Mouse (Mus musculus) embryo, embryonic 9.5 days (tissue): ENCODE data around the gene Celf5.

ENCODE experiments used
- DNase-seq: peaks from one replicate; pipeline ENCODE4 v3.0.0-alpha.2; 2017; ENCODE audit errors: extremely low spot score

Gene Celf5

GRCm38 (mm10) chr10:81414682-81415081 is 67.8 kb downstream of the Celf5 start:
- DNase-seq: no peak

GRCm38 (mm10) chr10:81413310-81414261 is 68.9 kb downstream of the Celf5 start:
- DNase-seq: no peak

- DNase-seq: no peak
Observed at GRCm38 (mm10) chr10:81412586-81413309, 69.8 kb downstream of the Celf5 start.

- DNase-seq: no peak
Observed at GRCm38 (mm10) chr10:81411471-81412400, 70.8 kb downstream of the Celf5 start.

DNA sequence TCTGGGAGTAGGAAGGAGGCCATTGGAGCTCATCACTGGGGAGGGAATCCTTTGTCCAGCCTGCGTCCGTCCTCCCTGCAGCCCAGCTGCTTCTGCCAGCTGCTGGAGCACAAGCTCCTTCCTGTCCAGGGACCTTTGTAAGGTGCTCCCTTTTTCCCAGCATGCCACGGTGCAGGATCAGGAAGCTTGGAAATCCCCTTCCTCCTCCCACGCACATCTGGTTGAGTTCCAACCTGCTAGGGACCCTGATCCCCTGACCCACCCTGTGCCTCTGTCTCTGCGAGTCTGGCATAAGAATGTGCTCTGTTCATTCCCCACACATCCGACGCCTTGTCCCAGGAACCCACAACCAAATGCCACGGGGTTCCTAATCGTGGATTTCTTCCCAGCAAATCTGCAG is 71.5 kb downstream of the Celf5 start:
- DNase-seq: no peak

GRCm38 (mm10) chr10:81410350-81410749 is 72.2 kb downstream of the Celf5 start:
- DNase-seq: no peak

- DNase-seq: no peak
Observed at GRCm38 (mm10) chr10:81409330-81409729, 73.2 kb downstream of the Celf5 start.
